Mouse (Mus musculus) embryo, embryonic 10 days (tissue): ENCODE data around the gene Iqgap3.

ENCODE experiments used
- DNase-seq: peaks from one replicate; pipeline ENCODE4 v3.0.0-alpha.2; 2015; ENCODE audit warnings: low spot score

The Iqgap3 gene

GRCm38 (mm10) chr3:88138336-88139242, 56.8 kb downstream of the Iqgap3 start:
- DNase-seq: peak; percentile 96

- DNase-seq: no peak
Observed at GRCm38 (mm10) chr3:88139243-88140177, 57.7 kb downstream of the Iqgap3 start.

- no peak for DNase-seq
Observed at GRCm38 (mm10) chr3:88140178-88140902, 58.6 kb downstream of the Iqgap3 start.

GRCm38 (mm10) chr3:88140903-88141430, 59.2 kb downstream of the Iqgap3 start:
- no peak for DNase-seq

- peak; percentile 58 for DNase-seq
Observed at GRCm38 (mm10) chr3:88141439-88141786, 59.6 kb downstream of the Iqgap3 start.

GRCm38 (mm10) chr3:88141787-88142523, 60.2 kb downstream of the Iqgap3 start, which contains the start of gene Mef2d:
TSS of gene Mef2d (plus strand) at chr3:88142372.
- peak; percentile 94 for DNase-seq

GRCm38 (mm10) chr3:88142546-88142915, 60.8 kb downstream of the Iqgap3 start:
- DNase-seq: no peak

- no peak for DNase-seq
Observed at GRCm38 (mm10) chr3:88142916-88143771, 61.4 kb downstream of the Iqgap3 start.

GRCm38 (mm10) chr3:88143961-88144486, 62.3 kb downstream of the Iqgap3 start:
- DNase-seq: no peak

- no peak for DNase-seq
Observed at GRCm38 (mm10) chr3:88144648-88145410, 63.1 kb downstream of the Iqgap3 start.

- DNase-seq: no peak
Observed at GRCm38 (mm10) chr3:88145411-88145782, 63.6 kb downstream of the Iqgap3 start.

- DNase-seq: no peak
Observed at GRCm38 (mm10) chr3:88145952-88146351, 64.2 kb downstream of the Iqgap3 start.

- no peak for DNase-seq
Observed at GRCm38 (mm10) chr3:88146376-88147112, 64.8 kb downstream of the Iqgap3 start.

- no peak for DNase-seq
Observed at GRCm38 (mm10) chr3:88147444-88147843, 65.7 kb downstream of the Iqgap3 start.

GRCm38 (mm10) chr3:88147866-88148265, 66.1 kb downstream of the Iqgap3 start:
- no peak for DNase-seq

GRCm38 (mm10) chr3:88148354-88148753, 66.6 kb downstream of the Iqgap3 start:
- DNase-seq: no peak

- DNase-seq: no peak
Observed at GRCm38 (mm10) chr3:88148776-88149509, 67.2 kb downstream of the Iqgap3 start.

GRCm38 (mm10) chr3:88149510-88149974, 67.8 kb downstream of the Iqgap3 start:
- DNase-seq: no peak
